Mouse (Mus musculus) large intestine, adult 2 months (tissue): Measurements from ENCODE around the gene Epm2aip1. TPM values are rescaled to one million over a fixed set of nuclear protein-coding genes. Genes with fewer than 3 reads are reported as not detected.

ENCODE experiments used
- DNase-seq: peaks from one replicate; pipeline ENCODE4 v3.0.0-alpha.2; 2012; ENCODE audit warnings: low read depth, low spot score
- WGBS: fragments of 180-500 bp; shearing (Covaris S2); methylation state at CpG from one replicate; pipeline ENCODE4 v1.1.7; 2018; 5-methylcytosine and 5-hydroxymethylcytosine counted together
- polyA plus RNA-seq: library from polyadenylated mRNA; depleted of rRNA; stranded (reverse); fragments of >200 nt; gene quantifications from 2 replicates; pipeline ENCODE4 v1.2.3, GENCODE M21; 2012; rRNA removed

The Epm2aip1 gene
- 5.3 and 7.0 TPM in 2 replicates for polyA plus RNA-seq

DNA sequence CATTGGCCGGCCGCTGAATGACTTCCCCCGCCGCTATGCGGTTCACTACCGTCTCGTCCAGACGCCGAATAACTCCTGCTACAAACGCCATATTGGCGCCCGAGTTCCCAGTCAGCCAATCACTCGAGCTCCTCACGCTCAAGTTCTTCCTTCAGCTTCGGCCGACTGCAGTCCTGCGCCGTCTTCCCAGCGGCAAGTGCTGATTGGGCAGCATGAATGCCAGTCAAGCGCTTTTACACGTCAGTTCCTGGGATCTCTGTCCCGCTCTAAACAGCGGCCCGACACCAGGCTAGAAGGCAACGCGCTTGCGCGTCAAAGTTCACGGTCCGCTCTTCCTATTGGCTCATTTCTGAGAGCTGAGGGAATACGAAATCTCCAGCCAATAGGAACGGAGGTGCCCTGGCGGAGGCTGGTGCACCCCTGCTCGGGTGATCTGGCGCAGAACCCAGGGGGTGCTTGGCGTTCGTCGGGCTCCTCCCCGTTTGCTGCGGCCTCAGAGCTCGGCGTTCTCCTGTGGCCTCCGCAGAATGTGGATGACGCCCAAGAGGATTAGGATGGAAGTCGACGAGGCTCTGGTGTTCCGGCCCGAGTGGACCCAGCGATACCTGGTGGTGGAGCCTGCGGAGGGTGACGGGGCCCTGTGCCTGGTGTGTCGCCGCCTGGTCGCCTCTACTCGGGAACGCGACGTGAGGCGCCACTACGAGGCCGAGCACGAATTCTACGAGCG lies at the start of gene Epm2aip1, which contains the start of gene Mlh1:
Gene Epm2aip1, plus strand, starts transcription at position 496 of the 727 bp plus-strand sequence.
Gene Mlh1, minus strand, starts transcription at position 358 of the 727 bp plus-strand sequence.
- peak; percentile 99 for DNase-seq
- under 1% methylated on average over 64 of the region's 64 CpGs for WGBS

DNA sequence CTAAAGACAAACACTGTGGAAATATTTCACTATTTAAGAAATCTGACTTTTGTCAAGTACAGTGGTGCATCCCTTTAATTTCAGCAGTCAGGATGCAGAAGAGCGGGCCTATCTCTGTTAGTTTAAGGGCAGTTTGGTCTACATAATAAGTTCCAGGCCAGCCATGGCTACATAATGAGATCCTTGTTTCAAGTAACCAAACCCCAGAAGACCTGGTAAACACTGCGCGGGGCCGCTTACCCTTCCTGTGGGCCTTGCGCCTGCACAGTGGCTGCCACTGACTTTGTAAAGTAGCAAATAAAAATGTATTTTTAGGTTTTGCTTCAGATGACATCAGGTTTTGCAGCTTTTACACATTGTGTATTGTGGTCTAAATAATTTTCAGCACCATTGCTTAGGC lies 48.3 kb upstream of the Epm2aip1 start:
- no peak for DNase-seq
- WGBS: 96% methylated on average over 5 of the region's 5 CpGs

DNA sequence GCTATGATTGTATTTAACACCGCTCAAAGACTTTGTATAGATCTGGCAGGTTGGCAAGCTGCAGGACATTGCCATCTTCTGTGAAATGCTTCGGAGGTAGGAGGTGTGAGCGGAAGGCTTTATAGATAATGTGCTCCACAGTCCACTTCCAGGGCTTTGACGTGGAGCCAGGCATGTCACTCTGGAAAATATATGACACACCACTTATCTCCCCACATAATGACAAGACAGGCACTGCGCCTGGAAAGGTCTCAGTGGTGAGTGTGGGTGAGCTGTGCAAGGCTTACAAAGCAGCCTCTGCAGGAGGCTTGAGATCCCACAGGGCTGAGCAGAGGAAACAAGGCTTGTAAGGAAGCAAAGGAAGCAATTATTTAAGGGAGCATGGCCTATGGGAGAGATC lies 43.3 kb upstream of the Epm2aip1 start:
- no peak for DNase-seq
- 81% methylated on average over 5 of the region's 5 CpGs for WGBS

DNA sequence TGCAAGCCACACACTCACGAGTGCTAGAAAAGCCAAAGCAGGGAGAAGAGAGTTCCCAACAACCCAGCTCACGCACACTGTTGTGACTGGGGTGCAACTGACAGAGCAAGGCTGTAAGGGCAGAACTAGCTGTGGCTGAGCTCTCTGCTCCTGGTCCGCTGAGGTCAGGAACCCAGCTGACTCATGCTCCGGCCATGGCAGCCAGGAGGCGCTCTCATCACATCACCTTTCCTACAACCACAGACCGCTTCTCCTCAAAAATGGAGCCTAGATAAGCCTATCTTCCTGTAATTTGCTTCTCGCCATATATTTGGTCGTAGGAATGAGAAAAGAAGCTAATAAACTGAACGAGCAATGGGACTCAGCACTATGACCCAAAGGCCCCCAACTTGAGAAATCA lies 37.0 kb upstream of the Epm2aip1 start:
- WGBS: 91% methylated on average over 9 of the region's 9 CpGs
- no peak for DNase-seq

DNA sequence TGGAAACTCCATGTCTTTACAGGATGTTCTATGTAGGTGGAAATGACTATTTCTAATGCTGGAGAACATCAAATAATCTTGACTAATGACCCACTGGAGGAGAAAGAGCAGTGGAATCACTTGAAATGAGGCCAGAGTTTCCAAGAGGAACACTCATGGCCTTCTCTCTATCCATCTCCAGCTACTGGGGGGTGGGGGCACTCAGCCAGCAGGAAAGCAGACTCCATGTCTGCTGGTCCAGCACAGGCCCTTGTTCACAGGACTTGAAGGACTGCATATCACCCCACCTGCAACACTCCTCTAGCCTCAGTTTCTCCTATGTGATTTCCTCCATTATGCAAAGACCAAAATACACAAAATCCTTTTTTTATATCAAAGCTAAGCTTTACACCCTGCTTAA lies 34.0 kb upstream of the Epm2aip1 start:
- DNase-seq: no peak

DNA sequence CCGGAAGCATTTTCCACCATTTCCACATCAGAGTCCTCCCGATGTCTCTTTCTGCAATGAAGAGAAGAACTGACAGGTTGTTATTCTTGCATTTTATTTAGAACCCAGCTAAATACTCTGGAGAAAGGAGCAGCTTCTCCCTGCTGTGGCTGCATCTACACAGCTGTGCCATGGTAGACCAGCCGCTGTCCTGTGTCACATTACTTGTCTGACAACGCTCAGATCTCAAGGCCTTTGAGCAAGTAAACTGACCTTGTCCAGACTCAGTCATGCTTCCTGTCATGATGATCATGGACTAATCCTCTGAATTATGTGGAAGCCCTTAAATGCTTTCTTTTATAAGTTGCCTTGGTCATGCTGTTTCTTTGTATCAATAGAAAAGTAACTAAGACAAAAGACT lies 31.9 kb upstream of the Epm2aip1 start:
- no peak for DNase-seq
- 90% methylated on average over 4 of the region's 4 CpGs for WGBS

DNA sequence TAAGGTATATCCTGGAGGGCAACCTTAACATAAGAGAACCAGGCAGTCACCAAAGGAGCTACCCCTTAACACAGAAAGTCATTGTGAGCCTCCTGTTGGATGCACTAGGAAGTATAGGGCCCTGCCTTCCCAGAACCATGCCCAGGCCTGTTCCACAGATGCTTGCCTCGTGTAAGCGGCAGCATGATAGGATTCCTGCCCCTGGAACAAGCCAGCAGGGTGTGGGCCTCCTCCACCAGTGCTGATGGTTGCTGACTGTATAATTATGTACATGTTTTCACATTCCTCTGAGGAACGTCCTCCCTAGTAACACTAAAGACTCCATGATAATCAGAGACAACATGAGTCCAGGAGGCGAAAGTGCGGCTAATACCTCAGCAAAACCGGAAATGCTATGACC lies 28.3 kb upstream of the Epm2aip1 start:
- no peak for DNase-seq
- 88% methylated on average over 6 of the region's 6 CpGs for WGBS

DNA sequence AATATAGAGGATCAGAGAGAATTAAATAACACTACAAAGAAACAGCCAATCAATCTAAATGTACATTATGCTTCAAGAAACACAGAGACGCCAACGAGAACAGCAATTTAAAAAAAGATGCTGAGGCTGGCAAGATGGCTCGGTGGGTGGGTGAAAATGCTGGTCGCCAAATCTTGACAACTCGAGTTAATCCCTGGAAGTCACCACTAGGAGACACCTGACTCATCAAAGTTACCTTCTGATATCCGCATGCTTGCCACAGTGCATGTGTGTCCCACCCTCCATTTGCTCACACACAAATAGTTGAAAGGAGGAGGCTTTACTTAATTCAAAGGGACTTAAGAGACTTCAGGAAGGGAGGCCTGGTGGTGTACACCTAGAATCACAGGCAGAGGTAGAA lies 26.2 kb upstream of the Epm2aip1 start:
- DNase-seq: no peak
- 86% methylated on average over 6 of the region's 6 CpGs for WGBS

DNA sequence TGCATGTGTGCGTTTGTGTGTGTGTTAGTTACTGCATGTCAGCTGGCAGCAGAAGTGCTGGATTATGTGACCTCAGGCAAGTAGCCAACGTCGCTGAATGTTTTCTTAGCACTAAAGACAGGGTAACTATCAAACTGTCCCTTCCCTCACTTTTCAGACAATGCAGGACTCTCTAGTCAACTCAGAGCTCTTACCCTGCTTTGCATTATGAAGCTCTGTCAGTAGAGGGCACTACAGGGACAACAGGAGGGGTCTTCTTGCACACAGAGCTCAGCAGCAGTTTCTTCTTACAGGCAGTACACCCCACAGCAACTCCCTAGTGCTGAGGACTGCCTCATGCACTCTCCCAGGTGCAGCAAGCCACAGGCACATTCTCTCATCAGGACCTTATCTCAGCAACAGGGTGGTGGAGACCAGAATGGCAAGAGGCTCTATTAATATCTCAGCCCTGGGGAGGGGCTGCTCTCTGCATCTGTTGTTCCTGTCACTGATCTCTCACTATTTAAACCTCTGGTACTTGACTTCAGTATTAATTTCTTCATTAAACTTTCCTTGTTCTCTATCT lies 24.0 kb upstream of the Epm2aip1 start:
- no peak for DNase-seq
- 80% methylated on average over 3 of the region's 3 CpGs for WGBS

DNA sequence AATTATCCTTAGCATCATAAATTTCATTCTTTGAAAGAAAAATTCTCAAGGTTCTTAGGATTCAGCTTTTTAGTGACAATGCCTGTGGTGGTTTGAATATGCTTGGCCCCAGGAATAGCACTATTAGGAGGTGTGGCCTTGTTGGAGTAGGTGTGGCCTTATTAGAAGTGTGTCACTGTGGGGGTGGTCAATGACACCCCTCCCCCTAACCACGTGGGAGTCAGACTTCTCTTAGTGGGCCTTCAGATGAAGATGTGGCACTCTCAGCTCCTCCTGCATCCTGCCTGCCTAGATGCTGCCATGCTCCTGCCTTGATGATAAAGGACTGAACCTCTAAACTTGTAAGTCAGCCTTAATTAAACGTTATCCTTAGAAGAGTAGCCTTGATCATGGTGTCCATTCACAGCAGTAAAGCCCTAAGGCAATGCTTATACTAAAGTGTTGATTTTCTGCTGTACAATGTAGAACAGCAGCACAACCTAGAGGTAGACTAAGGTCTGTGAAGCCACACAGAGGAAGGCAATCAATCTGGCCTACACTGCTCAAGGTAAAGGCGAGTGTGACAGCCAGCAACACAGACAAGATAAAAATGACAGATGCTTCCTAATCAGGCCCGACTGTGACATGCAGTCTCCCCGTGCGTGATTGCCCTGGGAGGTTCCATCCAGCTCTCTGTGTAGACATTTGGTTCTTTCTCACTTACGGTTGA lies 19.4 kb upstream of the Epm2aip1 start:
- no peak for DNase-seq
- 79% methylated on average over 7 of the region's 7 CpGs for WGBS

DNA sequence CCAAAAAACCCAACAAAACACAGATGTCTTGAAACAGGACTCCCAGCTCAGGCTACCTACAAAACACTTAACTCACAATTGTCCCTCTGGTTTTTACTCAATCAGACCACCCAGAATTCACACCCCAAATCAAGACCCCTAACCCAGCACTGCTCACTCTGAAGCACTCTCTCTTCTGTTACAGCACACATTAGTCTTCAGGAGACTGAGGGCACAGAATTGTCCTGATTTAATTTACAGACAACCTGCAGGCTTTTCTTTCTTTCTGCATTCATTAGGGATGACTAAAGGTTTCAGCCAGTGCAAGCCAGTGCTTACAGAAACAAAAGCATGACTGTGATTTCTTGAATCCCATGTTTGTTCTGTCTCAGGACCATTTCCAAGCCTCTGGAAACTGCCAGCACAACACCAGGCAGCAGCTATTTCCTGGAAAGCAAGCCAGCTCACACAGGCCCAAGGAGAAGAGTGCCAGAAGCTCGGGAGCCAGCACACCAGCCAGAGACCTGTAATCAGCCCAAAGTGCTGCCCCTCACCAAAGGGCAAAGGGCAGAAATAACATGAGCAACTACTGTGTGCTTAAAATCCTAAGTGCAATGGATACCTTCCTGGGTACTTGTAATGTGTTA lies 11.3 kb upstream of the Epm2aip1 start:
- 8% methylated on average over 1 of the region's 1 CpGs for WGBS
- DNase-seq: no peak

DNA sequence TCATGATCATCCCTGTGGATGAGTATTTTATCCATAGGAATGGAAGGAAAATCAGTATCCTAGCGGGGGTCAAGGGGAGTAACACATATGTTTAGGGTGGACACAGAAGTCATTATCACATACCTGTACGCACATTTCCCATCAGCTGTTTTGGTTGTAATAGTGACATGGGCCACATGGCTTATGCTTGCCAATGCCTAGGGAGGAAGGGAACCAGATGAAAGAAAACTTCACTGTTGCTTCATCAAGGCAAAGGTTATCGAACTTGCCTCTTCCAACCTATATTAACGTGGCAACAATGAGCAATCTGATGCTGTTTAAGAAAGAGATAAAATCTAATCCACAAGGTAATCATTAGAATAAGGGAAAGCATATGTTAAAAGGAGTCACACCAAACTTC lies 10.4 kb upstream of the Epm2aip1 start:
- WGBS: 89% methylated on average over 4 of the region's 4 CpGs
- DNase-seq: no peak

DNA sequence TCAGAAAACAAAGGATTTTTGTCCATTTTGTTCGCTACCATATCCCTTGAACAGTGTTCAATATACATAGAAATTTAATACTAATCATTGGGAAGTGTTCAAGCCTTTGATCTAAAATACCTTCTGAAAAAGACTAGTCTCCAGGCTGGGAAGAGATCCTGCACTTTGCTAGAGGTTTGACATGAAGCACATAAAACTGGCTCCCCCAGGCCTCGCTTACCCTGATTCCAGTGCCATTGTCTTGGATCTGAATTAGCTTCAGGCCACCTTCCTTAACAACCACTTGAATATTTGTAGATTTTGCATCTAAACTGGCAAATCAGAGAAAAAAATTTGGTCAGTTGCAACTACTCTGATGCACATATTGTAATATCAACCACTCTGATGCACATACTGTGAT lies 3.7 kb upstream of the Epm2aip1 start:
- WGBS: 100% methylated on average over 2 of the region's 2 CpGs
- DNase-seq: no peak

DNA sequence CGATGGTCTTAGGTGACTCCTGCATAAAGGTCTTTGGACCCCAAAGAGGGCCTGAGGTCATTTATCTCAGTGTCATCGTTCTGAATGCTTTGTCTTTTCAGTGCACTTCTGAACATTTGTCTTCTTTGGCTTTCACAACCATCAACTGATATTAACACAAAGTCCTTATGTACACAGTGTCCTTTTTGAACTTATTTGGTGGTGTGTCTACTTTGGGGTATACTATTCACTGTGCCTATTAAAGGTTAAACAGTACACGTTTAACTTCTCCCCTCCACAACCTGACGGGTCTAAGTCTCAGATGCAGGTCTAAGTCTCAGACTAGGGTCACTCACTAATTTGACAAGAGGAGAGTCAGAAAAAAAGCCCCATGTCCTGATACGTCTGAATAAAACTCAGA lies 1.1 kb upstream of the Epm2aip1 start:
- WGBS: 6% methylated on average over 5 of the region's 5 CpGs
- DNase-seq: no peak

DNA sequence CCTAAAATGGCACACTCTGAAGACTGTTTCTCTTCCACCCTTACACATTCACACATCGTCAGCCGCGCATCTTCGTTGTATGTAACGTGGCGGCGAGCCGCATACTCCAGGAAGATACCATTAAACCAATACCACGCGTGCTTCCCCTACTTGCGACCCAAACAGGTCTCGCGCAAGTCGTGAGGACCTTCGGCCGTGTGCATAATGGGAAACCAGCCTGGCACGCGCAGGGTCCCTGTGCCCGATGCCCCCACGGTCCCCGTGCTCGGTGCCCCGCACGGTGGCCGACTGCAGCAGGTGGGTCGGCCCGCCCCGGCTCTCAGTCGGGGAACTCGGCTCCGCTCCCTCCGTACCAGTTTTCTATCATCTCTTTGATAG lies 684 bp upstream of the Epm2aip1 start:
- no peak for DNase-seq
- under 1% methylated on average over 32 of the region's 32 CpGs for WGBS

DNA sequence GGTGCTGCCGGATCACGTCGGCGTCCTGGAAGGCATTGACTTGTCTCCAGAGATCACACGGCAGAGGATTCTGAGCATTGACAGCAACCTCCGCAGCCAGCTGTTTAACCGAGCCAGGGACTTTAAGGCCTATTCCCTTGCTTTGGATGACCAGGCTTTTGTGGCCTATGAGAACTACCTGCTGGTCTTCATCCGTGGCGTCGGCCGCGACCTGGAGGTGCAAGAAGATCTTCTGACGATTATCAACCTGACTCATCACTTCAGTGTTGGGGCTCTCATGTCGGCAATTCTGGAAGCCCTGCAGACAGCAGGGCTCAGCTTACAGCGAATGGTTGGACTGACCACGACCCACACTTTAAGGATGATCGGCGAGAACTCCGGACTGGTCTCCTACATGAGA lies 627 bp downstream of the Epm2aip1 start:
- WGBS: under 1% methylated on average over 19 of the region's 19 CpGs
- no peak for DNase-seq

DNA sequence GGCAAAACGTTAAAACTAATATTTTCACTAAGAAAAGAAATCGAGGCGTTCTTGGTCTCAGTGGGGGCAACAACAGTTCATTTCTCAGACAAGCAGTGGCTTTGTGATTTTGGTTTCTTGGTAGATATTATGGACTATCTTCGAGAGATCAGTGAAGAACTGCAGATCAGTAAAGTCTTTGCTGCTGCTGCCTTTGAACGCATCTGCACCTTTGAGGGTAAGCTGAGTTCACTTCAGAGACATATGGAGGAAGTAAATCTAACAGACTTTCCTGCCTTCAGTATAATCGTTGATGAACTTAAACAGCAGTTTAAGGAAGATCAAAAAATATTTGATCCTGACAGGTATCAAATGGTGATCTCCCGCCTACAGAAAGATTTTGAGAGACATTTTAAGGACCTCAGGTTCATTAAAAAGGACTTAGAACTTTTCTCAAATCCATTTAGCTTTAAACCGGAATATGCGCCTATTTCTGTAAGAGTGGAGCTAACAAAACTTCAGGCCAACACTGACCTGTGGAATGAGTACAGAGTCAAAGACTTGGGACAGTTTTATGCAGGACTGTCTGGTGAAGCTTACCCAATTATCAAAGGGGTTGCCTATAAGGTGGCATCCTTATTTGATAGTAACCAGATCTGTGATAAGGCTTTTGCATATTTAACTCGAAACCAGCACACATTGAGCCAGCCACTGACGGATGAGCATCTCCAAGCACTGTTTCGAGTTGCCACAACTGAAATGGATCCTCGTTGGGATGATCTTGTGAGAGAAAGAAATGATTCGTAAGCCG lies 1.5 kb downstream of the Epm2aip1 start:
- 35% methylated on average over 15 of the region's 15 CpGs for WGBS
- no peak for DNase-seq

DNA sequence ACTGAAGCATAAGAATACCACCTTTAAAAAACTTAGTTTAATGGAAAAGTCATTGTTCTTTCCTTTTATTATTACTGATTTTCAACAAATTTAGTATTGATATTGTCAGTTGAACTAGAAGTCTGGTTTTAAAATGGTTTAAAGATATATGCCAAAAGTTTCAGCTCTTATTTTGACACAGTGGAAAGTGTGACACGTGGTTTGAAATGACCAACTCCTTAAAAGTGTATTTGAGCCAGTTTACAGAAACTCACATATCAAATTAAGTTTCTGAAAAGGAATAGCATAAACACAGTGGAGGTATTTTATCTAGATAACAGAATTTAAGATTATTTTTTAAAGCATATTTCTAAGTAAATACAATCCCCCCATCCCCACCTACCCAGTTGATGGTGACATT lies 2.2 kb downstream of the Epm2aip1 start:
- no peak for DNase-seq
- WGBS: 41% methylated on average over 1 of the region's 1 CpGs

DNA sequence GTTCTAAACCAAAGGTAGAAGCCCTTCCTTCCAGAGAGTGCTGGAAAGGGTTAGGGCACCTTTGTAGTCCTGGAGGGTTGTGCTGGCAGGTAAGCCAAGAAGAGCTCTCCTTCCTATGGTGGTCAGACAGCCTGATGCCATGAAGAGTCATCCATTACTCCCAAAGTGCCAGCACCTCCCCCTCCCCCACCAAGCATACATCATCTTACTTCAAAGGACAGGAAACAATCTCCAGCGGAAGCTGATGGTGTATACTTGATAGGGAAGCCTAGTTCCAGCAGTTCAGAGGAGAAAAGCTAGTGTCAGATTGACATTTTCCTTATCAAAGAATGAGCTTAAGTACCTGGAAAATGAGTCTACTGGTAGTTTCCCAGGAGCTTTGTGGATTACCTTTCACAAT lies 3.4 kb downstream of the Epm2aip1 start:
- WGBS: 52% methylated on average over 1 of the region's 1 CpGs
- DNase-seq: no peak

DNA sequence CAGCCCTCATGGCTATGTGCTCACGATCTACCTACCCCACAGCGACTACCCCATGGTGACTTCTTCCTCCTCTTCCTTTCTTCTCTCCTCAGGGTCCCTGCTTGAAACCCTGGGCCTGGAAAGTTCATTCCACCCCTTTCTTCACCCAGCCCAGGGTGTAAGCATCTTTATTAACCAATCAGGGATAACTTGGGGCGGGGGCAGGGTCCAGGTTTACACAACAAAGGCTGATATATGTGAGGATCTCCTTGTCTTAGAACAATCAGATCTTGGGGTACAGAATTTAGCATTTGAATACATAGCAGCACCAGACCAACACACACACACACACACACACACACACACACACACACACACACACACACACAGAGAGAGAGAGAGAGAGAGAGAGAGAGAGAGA lies 13.3 kb downstream of the Epm2aip1 start:
- no peak for DNase-seq
- WGBS: 65% methylated on average over 3 of the region's 3 CpGs
